Mouse (Mus musculus) cerebellum, adult (tissue): Measurements from ENCODE around the gene Nr3c2.

Source experiments
- ATAC-seq: cut with Nextera tagmentation; 2 replicates; pipeline ENCODE4 v1.9.2; 2017; ENCODE audit warnings: mild to moderate bottlenecking, moderate library complexity, mixed read lengths; ENCODE audit not compliant: insufficient number of reproducible peaks, low FRiP score, low TSS enrichment

The Nr3c2 gene

DNA sequence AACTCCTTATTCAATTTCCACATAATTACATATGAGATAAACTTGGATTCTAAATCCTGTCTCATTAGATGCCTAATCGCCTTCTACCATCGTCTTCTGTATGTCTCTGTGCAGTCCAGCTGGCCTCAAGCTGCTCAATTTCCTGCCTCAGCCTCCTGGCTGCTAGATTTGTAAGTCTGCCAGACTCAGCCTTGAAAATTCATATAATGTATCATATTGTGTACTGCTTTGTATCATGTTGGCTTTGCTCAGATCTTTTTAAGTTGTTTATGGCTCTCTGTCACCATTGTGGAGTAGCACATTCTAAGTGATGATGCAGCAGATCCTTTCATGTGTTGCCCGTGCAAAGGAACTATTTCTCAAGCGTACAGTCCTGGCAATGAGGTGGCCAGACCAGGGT, 71.9 kb downstream of the Nr3c2 start:
- ATAC-seq = peak; percentile 45; the same call in 1 of the 2 replicates

DNA sequence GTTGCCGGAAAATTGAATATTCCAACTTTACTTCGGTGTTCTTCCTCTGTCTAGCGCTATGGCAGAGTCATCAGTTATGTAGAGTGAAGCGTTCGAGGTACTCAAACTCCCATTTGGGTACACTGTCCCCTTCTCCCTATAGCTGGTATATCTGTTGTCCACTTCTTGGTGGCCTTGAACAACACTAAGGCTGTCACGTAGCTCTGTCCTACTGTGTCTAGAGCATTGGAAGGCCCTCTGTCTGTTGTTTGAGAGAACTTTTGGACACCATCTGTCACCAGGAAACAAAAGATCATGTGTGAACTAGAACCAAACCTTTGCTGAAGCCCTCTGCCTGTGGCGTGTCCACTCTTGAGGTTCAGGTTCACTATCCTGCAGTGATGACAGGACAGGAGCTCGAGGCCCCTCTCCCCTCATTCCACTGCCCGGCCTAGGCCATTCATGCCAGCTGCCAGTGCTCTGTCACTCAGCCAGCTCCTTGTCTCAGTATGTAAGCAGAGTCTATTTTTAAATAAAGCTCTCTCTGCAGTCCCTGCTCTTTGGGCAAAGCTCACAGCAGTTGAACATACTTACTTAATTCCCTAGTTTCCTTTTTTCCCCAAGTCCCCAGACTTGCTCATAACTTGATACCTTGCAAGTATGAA, 72.6 kb downstream of the Nr3c2 start:
- peak; percentile 32; the same call in 1 of the 2 replicates for ATAC-seq

DNA sequence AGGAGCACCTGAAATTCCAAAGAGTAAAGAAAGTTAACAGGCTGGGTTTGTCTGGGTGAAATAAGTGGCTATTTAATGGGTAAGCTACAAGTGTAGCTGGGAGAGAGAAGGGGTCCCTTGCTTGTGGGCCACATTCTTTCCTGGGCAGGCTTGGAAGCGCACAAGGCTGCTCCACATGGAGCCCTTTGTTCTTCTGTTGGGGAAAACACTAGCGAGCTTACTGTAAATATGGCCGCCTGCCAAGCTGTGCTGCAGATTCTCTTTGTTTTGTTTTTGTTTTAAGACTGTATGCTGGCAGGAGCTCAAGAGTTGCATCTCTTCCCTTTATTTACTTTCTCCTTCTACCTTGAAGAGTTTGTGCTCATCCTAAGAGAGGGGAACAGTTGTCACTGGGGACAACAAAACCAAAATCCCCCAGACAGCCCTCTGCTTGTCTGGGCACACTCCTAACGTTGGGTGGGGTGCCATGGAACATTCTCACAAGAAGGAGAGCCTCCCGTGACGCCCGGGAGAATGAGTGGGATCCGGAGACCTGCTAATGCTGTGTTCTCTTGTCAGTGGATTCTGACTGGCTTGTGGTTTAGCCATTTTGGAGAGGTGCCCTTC, 73.8 kb downstream of the Nr3c2 start:
- no peak for ATAC-seq

DNA sequence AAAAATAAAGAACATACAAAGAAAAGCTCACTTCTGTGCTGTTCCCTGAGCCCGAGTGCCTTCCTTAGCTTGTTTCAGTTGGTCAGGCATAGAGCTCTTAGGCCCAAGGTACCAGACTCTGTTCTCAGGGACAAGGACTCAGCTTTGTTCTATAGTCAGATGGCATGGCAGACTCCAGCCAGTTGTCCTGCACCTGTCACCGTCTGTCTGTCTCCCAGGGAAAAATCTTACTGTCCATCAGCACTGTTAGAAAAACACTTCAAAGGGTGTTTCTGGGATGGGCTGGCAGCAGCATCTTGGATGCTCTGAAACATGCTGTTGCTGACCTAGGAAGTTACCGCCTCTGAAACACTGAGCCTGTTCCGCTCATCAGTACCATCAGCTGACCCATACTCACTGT, 78.7 kb downstream of the Nr3c2 start:
- no peak for ATAC-seq

DNA sequence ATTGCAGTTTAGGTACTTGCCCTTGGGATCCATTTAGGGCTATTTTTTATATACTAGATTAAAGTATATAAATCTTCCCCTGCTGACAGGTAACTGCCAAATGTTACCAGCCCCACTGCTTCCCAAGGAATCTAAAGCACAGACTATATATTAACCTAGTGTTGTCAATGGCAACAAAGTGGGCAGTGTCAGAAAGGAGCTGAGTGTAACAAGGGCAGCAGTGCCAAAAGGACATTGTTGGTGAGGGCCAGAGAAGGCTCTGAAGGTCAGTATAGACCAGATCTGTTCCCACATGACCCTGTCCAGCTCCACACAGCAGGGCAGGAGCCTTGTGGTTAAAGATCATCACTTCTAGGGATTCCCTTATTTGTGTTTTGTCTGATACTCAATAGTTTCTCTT, 84.8 kb downstream of the Nr3c2 start:
- no peak for ATAC-seq

DNA sequence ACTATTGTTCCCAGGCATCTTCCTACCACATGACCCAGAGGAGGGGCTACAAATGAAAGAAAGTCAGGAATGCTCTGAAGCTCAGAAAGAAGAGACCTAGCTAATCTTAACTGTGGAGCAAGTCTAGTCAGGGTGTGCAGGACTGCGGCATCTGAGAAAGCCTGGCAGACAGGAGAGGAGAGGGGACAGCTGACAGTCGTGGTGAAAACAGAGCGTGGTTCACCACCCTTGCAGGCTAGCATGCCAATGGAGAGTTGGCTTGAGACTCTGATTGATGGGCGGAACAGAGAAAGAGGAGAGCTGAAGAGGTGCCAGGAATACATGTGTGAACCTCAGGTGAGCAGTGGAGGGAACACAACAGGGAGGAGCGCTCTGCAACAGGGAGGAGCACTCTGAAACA, 85.6 kb downstream of the Nr3c2 start:
- ATAC-seq = peak; percentile 52; the same call in 1 of the 2 replicates

DNA sequence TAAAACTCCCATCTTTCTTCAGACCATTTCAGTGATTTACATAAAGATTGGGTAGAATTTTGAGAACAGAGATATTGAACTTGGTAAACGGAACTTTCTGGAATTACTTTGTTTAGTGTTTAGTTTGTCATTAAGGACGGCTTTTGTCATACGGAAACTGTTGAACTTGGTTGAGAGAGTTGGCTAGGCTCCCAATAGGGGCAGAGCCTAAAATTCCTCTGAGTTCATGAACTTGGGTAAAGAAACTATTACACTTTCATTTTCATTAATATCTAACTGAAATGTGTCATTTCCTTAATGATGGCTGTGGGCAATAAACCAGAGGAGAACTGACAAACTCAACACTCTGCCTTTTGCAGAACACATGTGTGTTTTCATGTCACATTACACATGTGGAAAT, 88.6 kb downstream of the Nr3c2 start:
- no peak for ATAC-seq

DNA sequence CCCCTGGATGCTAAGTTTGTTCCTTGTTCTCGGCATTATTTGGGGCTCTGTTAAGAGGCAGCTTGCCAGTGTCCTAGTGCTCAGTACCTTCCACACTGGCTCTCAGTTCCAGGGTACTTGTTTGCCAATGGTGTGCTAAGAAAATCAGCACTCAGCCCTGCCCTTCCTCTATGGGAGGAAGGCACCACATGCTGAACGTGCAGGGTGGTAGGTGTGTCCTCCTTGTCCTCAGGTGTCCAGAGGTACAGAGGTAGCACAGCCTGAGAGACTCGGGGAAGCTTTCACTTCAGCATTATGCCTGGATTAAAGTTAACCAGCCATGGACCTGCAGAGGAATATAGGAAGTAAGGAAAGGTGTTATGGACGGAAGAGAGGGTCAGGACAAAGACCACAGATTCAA, 99.0 kb downstream of the Nr3c2 start:
- no peak for ATAC-seq

DNA sequence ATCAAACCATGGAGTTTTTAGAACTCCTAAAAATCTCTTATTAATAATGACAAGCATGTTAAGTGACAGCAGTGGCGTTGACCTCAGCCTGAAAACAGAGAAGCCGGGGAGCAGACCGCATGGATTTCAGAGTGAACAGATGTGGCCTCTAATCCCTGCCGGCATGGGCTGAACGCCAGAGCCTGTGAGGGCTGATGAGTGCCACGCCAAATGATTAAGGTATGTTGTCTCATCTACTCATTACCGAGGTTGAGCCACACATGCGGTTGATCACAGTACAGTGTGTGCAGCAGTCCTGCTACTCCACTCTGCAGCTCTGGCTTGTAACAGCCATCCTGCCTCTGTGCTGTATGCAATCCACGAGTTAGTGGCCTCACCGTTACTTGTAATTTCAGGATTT, 110.2 kb downstream of the Nr3c2 start:
- ATAC-seq = no peak

DNA sequence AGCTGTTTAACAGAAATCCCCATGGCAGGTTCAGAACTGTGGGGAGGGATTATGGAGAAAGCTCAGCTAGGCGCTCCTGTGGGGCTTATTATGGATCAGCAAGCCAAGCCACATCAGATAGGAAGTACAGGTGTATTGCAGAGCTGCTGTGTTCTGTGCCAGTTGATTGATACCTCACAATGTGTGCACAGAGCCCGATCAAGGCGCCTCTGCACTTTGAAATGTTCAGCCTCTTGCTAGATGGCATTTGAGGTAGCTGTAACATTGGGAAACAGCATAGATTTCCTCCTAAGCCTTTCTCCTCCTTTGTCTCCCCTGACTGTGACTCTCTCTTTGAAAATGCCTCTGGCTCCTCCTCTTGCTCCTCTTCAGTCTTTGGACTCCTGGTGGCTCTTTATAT, 112.7 kb downstream of the Nr3c2 start:
- no peak; the same call in 1 of the 2 replicates for ATAC-seq

DNA sequence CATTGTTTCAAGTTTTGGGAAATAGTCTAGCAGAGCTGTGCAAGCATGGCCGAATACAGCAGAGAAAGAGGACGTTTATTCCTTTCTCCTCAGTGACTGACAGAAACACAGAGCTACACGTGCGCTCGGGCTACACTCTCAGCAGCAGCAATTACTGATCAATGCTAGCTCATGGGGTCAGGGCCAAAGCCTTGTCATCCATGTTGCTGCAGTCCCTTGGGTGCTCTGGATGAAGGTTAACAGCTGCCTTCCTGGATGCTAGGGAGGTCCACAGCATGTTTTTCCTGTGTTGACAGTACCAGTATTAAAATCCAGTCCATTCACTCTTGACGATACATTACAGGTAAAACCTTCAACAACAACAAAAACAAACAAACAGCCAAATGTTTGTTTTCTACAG, 113.4 kb downstream of the Nr3c2 start:
- ATAC-seq = no peak

DNA sequence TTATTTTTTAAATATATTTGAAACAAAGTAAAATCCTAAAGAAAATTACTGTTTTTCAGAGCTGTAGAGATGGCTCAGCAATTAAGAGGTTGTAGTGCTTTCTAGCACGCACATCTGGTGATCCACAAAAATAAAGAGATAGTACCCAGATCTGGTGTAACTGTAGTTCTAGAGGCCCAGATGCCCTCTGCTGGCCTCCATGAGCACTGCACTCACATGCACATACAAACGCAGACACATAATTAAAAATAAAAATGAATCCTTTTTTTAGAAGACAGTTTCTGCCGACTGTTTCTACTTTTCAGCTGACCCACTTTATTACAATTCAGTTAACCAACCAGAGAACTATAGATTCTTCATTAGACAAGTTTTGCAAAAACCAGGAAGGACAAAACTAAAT, 117.5 kb downstream of the Nr3c2 start:
- ATAC-seq = no peak

DNA sequence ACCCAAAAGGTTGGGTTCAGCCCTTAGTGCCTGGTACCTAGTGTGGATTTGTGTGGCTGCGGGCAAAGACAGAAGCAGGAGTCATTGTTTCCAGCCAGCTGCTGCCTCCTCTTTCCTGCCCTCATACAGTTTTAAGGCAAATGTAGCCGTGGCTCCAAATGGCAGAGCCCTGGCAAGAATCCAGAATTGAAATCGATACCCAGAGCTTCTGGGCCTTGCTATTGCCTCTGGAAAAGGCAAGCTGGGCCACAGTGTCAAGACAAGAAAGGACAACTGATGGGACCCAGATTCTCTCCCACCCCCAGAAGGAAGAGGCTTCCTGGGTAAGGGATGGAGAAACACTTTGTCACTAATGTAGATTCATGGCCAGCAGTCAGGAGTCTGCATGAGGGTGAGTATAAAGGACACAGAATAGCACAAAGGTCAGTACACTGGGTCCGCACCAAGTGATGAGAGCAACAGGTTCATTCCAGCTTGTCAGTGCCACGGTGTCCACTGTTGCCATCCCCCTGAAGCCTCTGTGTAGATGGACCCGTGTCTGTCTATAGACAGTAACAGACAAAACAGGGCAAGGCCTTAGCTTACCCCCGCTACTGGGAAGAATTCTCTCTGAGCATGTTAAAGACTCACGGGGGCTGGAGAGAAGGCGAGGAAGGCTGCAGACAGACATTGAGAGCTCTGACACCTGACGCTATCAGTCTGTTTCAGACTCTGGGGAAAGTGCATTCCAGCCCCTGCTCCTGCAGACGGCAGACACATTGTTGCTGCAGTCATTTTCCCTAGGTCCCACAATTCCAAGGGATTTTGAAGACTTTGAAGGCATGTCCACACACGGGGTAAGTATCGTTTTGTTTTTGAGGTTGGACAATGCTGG, 124.8 kb downstream of the Nr3c2 start:
- ATAC-seq = no peak

DNA sequence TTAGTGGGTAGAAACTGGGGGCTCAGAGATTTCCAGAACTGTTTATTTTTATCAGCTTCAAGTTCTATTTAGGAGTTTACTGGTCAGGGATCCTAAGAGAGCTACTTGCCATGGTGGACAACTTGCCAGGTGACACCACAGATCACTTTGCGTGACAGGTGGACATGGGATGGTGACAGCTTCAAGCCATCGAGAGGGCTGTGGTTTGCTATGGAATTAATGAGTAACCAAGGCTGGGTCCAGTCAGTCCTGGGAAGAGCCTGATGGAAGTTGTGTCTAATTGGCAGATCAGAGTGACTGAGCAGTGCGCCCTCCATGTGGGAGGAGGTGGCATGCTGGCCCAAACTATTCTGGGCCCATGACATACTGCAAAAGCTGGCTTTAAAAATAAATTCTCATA, 132.0 kb downstream of the Nr3c2 start:
- no peak for ATAC-seq

DNA sequence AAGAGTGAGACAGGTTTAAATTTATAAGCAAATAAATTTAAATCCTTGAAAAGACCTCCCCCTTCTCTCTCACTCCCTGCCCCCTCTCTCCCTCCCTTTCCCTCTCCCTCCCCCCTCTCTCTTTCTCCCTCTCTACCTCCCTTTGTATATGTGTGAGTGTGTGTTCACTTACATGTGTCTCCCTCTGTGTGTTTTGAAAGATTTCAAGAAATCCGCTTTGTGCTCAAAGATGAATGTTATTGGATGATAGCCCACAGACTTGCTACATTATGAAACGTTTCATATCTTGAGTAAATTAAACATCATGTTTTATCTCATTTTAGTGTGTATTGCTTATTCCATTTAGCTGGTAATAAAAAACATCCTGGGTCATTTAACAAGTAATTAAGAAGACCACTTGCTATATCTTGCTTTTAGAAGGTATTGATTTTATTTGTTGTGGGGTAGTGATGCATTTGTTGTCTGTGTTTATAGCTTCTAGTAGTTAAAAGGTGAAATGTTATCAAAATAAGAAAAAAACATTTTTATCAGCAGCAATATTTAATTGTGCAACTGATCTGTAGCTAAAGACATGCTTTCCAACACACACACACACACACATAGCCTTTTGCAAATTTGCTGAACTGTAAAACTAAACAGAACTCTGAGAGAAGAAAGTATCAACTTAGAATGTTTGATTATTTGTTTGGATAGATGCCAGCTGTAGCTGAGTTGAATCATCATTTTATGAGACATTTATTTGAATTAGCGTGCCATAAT, 134.6 kb downstream of the Nr3c2 start:
- ATAC-seq = no peak

DNA sequence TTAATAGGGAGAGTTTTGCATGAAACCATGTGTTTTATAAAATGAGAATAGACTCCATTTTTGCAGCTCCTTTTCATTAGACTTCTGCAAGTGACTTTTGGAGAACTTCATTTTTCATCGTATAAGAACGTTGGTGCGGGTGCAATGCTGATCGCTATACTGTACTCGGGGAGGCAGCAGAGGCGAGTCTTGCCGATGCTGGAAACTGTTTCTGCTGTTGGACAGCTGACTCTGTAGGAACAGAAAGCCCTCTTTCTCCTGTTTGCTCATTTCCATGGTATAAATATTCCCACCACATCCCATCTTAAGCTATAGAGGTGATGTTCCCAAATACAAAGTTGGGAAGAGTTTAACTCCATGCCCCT, 135.2 kb downstream of the Nr3c2 start:
- no peak for ATAC-seq

DNA sequence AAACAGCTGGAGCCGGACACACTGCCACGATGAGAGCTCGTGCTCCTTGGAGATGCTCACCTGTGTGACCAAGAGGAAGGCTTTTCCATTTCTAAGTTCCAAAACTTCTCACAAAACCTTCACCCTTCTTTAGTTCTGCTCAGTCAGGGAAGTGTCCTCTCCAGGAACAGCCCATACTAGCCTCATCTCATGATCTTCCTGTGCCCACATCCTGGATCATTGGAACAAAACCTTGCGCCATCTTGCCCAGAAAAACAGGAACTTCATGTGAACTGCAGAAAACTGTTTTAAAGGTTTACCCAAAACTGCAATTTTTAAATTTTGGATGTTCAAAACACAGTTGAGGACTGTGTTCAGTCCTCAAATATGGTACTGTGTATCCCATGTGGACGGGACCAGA, 142.0 kb downstream of the Nr3c2 start:
- ATAC-seq = no peak

DNA sequence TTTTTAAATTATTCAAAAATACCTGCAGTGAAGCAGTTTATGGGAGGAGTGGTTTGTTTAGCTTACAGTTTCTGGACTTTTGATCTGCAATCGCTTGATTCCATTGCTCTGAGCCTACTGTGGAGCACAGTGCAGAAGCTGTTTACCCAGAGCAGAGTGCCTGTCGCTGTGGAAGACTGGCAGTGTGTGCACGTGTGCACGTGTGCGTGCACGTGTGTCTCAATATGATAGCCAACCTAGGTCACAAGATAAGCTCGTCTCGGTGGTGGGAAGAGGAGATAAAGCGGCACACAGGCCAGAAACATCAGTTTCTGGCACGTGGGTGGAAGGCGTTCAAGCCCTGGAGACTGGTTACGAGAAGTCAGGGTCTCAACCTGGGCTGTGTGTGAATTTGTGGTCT, 145.6 kb downstream of the Nr3c2 start:
- no peak for ATAC-seq

DNA sequence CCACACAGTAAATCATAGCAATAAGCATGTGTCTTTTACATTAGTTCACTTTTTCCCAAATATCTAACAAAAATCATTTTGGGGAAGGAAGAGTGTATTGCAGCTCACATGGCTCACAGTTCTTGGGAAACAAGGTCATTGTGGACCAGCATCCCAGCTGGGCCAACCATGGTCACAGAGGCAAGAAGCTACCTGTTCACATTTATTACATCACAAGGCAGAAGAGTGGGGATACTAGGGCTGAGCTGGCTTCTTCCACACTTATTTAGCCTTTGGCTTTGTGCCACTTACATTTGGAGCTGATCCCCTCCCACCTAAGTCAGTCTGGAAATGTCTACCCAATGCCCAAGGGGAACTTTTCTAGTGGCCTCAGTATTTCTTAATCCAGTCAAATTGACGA, 146.5 kb downstream of the Nr3c2 start:
- no peak for ATAC-seq

DNA sequence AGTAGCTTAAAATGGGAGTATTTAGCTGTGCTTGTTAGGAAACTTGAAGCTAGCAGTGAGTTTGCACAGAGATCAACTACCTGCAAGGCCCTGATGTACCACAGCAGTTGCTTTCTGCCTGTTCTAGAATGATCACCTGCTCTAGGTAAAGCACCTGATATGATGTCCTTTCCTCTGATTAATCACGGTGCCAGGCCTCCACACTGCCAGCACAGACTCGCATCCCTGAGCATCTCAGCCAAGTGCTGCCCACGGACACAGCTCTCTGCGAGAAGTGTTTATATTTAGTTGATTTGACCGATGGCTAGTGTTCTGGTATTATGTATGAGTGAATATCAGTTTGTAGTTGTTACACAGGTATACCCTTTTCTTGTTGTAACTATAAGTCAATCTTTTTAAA, 147.0 kb downstream of the Nr3c2 start:
- peak; percentile 67 for ATAC-seq

DNA sequence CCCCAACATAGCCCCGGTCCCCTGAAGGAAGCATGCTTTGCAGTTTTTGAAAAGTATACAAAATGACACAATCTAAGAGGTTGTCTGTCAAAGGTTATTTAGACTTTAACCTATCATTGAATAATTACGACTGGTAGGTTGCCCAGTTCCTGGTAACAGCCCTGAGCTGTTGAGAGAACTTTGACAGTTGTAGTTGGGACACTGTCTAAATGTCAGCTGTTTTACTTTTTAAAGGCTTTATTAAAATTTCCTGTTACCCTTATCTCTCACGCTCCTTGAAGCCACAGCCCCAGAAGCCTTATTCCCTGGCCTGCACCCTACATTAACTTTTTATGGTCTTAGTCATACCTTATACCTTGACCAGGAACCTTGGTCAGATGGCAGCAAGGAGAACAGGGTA, 147.5 kb downstream of the Nr3c2 start:
- ATAC-seq = 0 out of 2 replicates have a peak, but pooled peaks have one; percentile 36
